Mouse (Mus musculus) layer of hippocampus, adult 9-10 months (tissue): ENCODE data around the gene Polr1d.

ENCODE experiments used
- DNase-seq: peaks from one replicate; pipeline ENCODE4 v3.0.0; 2022; ENCODE audit warnings: low spot score

Polr1d gene

DNA sequence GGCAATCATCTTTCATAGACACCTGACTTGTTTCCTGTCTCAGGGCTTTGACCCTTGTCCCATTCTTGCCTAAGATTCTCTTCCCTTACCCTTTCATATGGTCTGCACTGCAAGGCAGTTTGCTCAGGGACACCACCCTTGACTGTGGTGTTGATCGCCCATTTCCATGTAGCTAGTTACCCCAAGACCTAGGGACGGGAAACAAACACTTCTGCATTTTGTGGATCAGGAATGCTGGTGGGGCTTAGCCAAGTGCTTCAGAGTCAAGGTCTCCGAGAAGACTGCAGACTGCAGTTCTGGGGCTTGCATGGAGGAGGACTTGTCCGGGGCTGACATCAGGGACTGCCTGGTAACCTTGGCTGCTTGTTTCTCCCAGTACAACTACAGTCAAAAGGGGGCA lies 10.0 kb downstream of the Polr1d start:
- no peak for DNase-seq

DNA sequence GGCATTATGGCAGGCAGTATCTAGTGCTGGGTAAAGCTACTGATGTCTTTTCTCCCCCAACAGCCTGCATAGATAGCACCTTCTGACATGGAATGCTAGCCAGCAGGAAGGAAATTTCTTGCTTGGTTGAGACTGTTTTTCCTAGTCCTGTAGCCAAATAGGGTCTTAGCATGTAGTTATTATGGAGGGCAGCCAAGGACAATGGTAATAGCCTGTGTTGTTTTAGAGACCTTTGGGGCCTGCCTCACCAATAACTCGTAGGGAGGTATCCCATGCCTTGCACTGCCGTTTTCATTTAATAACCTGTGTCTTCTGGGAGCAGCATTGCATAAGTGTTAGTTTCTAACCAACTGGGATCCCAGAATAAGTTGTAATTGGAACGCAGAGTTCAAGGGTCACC lies 13.0 kb downstream of the Polr1d start:
- no peak for DNase-seq

DNA sequence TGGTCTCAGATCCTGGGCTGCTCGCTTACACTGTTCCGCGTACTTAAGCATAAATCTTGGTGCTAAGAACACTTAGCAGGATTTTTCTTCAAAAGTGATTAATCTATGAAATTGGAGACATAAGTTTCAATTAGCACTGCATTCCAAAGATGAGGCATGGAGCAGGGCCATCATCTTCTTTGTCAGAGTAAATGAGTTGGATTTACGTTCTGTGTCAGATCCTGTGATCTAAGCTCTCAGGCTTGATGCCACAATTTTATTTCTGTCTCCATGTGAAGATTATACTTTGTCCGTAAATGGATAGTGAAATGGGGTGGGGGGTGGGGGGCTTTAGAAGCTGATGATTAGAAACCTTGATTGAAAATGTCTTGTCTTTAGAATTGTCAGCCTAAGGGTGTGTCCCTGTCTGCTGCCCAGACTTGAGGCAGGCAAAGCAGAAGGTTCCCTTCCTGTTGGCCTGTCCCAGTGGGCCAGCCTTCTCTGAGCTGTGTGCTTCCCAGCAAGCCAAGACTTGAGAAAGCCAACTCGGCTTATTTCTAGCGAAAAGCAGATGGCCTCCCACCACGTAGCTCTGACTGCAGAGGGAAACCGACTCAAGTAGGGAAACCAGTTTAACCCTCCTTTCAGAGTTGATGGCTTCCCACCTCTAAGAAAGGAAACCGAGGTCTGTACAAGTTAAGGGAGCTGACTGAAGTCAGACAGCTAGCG lies 13.6 kb downstream of the Polr1d start:
- no peak for DNase-seq

GRCm38 (mm10) chr5:147092448-147092847 lies 15.6 kb downstream of the Polr1d start:
- DNase-seq, result no peak

GRCm38 (mm10) chr5:147094296-147094695 lies 17.4 kb downstream of the Polr1d start:
- no peak for DNase-seq

DNA sequence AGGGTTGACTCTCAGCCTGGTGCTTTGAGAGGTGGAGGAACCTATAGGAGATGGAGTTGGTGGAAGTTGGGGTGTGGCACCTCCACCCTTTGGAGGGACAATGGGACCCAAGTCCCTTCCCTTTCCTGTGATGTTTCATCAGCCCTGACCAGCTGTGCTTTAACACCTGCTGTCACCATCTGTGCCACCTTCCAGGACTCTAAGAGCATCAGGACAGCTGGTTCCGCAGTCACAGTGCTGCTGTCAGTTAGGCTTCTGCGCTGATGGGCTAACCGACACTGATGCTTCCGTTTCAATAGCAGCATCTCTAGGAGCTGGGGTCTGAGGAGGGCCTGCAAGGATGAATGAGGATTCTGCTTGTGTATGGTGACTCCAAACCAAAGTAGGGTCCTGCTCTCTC lies 19.7 kb downstream of the Polr1d start:
- no peak for DNase-seq

GRCm38 (mm10) chr5:147098667-147099066 lies 21.8 kb downstream of the Polr1d start:
- DNase-seq, result no peak

- no peak for DNase-seq
These were observed 23.3 kb downstream of the Polr1d start for GRCm38 (mm10) chr5:147100180-147100579.

DNA sequence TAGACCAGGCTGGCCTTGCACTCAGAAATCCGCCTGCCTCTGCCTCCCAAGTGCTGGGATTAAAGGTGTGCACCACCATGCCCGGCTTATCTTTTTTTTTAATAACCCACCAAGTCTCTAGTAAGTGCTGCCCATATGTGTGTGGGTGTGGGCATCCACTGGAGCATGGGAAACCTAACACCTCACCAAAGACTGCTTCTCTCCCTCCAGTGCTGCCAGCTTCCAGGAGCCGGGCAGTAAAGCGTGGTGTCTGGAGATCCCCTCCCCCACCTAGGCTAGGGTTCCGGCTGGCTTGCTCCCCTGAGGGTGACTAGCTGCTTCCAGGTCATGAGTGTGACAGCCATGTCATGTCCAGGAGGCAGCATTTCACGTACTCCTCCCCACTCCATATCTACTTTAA lies 25.4 kb downstream of the Polr1d start:
- no peak for DNase-seq

DNA sequence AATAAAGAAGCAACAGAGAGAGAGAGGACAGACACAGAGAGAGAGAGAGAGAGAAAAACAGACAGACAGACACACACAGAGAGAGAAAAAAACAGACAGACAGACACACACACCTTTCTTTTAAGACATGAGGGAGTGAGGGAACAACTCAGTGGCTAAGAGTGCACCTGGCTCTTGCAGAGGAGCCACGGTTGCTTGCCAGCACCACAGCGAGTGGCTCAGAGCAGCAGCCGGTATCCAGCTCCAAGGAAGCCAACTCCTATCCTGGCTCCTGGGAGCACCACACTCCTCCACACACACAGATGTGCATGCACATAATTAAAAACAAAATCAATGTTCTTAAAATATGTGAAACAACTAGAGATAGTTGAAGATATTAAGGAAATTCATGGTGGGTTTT lies 30.4 kb downstream of the Polr1d start:
- no peak for DNase-seq

DNA sequence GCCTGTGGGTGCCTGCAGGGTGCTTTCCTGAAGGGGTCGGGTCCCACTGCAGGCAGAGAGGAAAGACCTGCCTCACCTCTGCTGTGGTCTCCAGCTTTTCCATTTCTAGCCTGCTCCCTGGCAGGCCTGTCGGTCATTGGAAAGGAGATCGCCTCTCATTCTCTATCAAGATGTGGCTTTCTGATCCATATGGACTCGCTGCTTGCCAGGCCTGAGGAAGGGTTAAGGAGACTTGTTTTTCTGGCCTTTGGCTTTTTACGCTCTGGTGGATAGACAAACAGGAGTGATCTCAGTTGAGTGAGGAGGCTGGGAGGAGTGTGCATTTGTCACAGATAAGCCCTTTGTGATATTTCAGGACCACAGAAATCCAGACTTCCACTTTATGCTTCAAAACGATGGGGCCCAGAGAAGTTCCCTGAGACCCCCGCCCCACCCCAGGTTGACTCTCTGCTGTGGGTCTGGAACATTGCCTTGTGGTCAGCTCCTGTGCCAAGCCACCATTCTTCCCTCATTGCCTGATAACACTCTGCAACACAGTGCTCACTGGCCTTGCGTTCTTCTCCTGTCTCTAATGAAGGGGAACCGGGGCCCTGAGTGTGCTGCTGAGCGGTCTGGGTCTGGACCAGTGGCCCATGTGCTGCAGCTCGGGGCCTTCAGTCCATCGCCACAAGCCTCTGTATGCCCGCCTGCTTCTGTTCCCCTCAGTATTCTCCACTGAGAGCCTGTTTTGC lies 32.2 kb downstream of the Polr1d start:
- no peak for DNase-seq

DNA sequence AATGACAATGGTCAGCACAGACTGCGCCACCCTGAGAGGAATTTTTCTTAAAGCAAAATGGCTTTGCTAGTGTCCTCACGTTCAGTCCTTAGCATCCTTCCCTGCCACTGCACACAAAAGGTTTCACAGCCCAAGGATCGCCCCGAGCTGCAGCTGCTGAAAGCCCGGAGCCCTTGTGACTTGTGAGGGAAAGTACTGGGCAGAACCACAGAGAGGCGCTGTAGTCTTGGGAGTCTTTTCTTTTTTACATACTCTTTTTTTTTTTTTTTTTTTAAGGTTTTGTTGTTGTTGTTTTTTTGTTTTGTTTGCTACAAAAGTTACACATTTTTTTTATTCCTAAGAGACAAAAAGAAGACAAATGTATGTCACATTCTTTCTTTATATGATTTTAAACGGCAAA lies 37.9 kb downstream of the Polr1d start:
- no peak for DNase-seq

DNA sequence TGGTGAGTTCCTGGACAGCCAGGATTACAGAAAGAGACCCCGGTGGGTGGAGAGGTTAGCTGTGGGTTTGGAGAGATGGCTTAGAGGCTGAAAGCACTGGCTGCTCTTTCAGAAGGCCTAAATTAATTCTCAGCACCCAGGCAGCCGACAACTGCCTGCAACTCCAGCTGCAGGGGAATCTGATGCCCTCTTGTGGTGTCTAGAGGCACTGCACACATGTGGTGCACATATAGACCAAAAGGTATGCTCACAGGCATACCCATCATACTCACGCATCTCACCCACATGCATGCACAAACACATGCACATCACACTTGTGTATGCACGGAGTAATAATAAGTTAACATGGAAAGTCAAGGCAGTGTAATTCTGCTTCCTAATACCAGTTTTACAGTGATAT lies 38.8 kb downstream of the Polr1d start:
- no peak for DNase-seq

GRCm38 (mm10) chr5:147117027-147117426 lies 40.2 kb downstream of the Polr1d start:
- no peak for DNase-seq

GRCm38 (mm10) chr5:147121146-147121545 lies 44.3 kb downstream of the Polr1d start:
- no peak for DNase-seq

DNA sequence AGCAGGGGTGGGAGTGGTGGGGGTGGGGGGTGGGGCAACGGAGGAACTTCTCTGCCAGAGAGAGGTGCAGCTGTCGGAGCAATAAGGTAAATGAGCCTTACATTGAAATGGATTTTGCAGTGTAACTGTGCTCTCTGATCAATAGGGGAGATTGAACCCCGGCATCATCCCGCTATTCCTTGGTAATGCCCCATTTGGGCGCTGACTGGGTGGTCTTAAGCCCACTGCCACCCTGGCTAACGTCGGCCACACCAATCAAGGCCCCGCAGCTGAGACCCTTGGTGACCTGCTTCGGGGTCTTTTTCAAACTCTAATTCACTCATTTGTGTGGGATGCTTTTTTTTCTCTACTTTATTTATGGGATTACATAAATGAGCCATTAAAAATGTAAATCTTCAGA lies 47.9 kb downstream of the Polr1d start:
- no peak for DNase-seq

DNA sequence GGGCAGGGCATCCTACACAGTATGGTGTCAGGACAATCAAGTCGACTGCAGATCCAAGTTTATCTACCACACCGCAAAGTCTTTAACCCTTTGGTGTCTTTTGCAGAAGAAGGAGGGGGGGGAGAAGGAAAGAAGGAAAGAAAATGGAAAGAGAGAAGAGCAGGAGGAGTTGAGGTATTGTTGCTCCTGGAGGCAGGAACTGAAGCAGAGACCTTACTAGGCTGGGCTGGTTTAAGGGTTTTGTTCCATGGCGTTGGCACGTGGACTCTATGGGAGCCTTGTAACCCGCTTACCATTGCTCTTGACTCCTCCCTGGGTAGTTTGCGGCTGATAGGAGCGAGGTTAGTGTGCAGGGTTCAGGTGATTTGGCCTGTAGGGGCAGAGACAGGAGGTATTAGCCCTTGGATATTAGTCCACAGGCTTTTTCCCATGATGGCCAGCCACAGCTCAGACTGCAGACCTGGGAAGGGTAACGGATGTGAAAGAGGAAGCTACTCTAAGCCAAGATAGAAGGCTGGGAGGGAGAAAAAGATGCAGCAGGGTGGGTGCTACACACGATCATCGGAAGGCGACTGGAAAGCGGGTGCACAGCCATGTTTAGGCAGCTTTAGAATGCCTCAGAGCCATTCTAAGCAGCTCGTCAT lies 48.8 kb downstream of the Polr1d start:
- no peak for DNase-seq

DNA sequence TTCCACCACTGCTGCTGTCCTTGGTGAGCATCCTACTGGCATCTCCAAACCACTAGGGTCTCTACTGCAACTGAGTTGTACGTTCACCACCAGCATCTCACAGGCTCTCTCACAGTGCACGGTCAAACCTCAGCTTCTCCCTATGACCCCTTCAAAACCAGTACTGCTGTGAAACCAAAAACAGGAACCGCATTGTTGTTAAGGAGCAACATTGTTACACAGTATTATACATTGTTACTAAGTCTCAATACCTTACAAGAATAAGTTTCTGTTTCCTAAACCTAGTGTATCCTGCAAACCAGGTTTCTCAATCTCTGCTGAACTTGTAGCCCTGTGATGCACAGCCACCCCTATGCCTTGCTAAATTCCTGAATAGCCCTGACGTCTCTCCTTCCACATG lies 51.0 kb downstream of the Polr1d start:
- DNase-seq, result no peak

GRCm38 (mm10) chr5:147129484-147129883 lies 52.6 kb downstream of the Polr1d start:
- no peak for DNase-seq

GRCm38 (mm10) chr5:147131912-147132311 lies 55.1 kb downstream of the Polr1d start:
- no peak for DNase-seq

- no peak for DNase-seq
These were observed 56.8 kb downstream of the Polr1d start for GRCm38 (mm10) chr5:147133662-147134061.

DNA sequence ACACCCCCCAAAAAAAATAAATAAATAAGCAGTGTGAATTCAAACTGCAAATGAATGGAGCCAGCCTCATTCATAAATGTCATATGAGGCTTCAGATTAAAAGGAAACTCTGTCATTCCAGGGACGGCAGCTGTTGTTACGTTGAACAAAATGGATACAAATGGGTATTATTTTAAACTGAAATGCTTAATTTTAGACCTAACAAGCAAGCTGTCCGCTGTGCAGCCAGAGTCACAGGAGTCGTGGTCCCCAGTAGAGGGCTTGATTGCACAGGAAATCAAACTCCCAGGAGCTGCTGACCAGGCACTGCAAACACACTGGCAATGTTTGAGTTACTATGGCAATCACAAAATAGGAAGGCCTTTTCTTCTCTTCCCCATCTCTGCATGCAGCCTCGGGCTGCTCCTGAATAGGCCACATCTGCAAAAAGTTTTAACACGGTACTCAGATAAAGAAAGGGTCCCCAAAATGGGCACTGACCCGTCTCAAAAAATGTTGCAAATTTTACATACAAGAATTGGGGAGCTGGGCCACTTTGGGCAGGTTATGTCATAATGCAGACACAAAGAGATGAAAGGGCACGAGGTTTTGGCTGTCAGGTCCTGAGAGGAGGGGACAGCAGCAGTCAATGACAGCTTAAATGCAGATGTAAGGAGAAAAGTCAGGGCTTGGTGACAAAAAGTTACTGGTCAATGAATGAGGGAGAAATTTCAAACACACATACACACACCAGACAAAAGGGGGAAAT lies 57.7 kb downstream of the Polr1d start:
- no peak for DNase-seq

- DNase-seq, result no peak
These were observed 58.2 kb downstream of the Polr1d start for GRCm38 (mm10) chr5:147135089-147135446.
